Mouse (Mus musculus) cerebellum, adult 9-11 months (tissue): ENCODE data around the gene Slc10a2.
"Not testable (repeated sequence)": the region's sequence is repeated elsewhere in the genome, so short reads cannot be mapped to it uniquely, and the experiment has no call there.

Source experiments
- DNase-seq: peaks from one replicate; pipeline ENCODE4 v3.0.0; 2022

The Slc10a2 gene

DNA sequence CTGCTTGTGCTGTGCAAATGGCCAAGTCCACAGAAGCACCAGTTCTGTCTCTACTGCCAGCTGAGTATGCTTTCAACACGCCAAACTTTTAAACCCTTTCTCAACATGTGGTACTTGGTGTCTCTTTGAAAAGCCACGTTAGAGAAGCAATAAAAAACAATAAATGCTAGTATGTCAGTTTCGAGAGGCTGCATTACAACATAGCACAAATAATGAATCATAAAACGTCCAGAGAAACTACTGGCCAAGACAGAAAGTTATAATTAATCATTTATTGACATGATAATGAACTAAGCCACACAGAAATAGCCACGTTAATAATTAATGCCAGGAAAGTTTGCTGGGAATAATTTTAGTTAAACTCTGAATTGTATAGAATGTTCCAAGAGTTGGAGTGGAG is at the start of gene Slc10a2:
Gene Slc10a2 (minus strand): TSS at position 166 of the 400 bp plus-strand sequence.
- DNase-seq: no peak

DNA sequence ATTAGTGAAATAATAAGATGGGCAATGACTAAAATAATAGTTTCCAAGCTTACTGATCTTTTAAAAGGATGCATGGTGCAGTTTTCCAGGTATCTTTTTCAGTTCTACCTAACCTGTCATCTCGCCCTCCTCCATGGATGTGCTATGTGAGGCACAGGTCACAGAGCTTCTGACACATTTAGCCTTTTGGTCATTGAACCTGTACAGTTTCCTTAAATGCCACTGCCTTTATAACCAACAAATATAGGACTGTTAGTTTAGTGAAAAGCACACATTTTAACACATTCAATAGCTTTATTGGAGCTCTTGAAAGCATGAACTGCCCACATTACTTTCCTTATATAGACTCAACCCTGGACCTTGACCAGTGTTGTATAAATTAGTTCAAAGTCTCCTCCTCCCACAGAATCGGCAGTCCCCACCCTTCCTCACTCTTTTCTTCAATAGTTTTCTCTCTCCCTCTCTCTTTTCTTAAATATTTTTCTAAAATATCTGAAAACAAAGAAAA is 24.2 kb upstream of the Slc10a2 start:
- DNase-seq: no peak

DNA sequence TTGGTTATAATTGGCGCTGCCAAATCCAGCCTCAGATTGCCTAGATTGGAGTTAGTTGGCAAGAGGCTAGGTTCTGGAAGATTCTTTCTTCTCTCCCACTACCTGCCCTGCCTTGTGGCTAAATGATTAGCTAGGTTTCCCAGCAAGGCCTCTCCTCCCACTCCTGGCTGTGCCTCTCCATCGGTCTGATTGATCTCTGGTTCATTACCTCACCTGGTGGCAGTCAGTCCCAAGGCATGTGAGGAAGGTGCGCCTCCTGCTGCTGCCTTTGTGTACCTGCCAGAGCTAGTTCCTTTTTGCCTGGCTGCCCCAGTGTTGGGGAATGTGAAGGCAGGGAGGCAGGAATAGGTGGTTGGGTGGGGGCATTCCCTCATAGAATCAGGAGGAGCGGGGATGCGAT is 1.7 kb upstream of the Slc10a2 start:
- no peak for DNase-seq

DNA sequence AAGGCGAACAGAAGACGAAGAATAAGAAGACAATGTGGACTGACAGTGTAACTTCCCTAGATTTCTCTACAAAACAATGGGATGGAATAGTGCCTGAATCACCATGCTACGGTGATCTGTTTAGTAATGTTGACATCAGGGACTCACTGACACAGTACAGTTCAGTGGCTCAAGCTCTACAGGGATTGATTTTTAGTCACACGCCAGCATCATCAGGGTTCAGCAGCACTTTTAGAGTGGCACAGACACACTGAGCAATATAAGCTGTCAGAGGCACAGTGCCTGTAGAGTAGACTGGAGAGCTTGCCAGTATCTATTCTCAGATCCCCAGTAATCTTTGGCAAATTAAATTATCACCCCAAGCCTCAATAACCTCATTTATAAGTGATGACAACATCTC is 9.8 kb downstream of the Slc10a2 start:
- DNase-seq: no peak

DNA sequence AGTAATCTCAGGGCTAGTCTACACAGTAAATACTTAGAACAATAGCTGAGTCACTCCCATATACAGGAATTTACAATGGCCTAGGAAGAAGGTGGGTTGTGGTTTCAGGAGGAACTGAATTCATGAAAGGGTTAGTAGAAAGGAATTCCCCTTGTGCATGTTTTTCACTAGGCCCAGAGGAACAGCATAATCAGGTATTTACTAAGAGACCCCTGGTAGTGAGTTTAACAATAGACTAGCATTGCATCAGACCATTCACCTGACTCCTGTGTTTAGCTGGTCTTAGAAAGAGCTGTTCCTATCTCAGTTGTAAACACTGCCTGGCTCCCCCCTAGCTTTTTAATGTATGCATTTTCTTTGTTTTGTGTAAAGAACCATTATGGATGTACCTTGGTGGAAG is 11.2 kb downstream of the Slc10a2 start:
- not testable (repeated sequence) for DNase-seq

DNA sequence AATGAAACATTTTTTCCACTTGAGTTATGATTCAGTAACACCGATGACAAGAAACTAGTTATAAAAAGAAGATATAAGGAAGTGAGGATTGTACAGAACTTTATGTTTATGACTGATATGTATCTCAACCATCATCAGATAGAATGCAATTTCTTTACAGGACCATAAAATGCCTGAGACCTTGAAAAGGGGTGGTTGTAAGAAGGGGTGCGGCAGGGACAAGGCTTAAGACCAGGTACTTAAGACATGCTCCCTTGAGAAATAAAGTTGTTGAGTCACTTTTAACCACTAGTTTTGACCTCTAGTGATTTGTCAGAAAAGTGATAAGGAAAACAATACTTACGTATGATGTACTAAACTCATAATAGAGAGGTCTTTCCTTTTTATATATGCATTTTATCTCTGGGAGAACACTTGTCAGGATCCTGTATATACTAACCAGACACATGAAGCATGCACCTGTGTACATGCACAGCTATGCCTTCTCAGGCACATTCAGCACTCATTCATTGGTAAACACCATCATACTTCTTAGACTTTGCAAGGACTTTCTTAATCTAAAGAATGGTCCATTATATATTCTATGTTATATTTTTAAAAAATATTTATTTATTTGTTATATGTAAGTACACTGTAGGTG is 31.4 kb downstream of the Slc10a2 start:
- DNase-seq: no peak

DNA sequence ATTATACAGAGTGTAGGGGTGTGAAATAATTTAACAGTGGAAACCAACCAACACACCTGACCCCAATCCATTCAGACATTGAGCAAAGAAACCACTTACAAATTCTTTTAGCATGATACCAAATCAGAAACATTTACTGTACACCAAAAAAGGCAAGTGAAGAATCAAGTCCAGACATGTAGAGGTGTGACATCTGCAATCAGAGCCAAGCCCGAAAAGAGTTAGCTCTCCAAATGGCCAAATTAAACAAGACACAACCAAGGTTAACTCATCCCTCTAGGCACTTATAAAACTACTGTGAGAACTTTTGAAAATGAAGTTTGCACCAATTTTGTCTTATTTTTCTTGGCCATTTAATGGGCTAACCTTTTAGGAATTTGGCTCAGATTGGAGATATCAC is 46.3 kb downstream of the Slc10a2 start:
- DNase-seq: no peak

DNA sequence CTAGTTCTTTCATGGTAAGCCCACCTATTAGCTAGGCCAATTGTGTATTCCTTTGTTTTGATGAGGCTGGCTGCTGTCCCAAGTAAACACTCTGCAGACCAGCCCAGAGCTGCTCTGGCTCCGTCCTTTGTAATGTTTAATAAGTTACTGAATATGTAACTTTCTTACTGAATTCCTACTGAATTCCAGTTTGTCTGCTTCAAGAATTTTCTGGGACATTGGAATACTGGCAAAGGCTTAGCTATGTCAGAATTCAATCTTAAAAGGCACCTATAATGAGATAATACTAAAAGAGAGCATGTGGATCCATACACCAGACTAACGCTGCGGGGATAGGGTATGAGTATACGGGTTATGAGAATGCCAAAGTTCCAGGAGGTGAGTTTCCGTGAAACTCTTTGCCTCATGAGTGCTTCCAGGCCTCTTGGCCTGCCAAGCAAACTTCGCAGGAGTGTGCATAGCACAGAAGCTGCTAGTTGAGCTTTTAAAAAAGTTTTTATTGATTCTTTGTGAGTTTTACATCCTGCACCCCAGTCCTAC is 60.7 kb downstream of the Slc10a2 start:
- DNase-seq: not testable (repeated sequence)

DNA sequence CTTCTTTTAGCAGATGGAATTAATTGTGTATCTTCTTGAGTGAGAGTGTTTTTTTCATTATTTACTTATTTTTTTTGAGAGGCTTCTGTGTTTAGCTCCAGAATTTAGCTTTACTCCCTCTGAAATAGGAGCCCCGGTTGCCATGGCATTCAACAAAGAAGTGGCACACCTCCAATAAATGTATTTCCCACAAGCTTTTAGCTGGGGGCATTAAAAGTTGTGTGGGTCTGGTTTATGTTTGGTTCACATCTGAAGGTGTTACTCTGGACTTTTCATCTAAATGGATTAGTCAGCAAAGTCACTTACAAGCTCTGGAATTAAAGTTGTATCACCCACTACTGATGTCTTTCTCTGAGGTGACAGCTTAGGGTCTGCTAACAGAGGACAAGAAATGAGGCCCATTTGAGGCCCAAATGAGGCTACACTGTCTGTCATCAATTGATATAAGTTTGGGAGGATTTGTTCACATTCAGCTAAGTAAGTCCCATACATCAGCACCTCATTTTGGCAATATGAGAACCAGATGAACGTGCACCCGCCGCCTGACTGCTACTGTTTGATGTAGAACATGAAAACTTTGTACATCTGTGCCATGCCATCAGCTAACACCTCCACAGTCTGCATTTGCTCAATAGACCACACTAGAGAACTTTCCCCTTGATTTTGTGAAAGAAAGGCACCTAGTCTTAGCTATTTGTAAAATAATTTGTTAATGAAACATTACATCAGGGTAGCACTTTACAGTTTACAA is 66.2 kb downstream of the Slc10a2 start:
- no peak for DNase-seq
